Mouse (Mus musculus): ENCODE measurements around the gene Hamp2. TPM values are rescaled to one million over a fixed set of nuclear protein-coding genes. Genes with fewer than 3 reads are reported as not detected.
A peak's percentile ranks its signal among the peaks of the same experiment; 100 is the strongest.

Gene Hamp2
- total and polyA plus RNA-seq, 2 experiments from 2014 or later: not detected

- no peak for TF ChIP-seq CTCF (IDR thresholded peaks at IDR 0.05; ENCODE audit: low read depth)
- ATAC-seq (ENCODE audit: insufficient read depth, low read depth): no peak
These were observed 4.3 kb downstream of the Hamp2 start for GRCm38 (mm10) chr7:30920217-30920616.

GRCm38 (mm10) chr7:30917219-30917618 is 7.3 kb downstream of the Hamp2 start:
- no peak overlapping the region for H3K4me2 ChIP-seq (ENCODE audit: low read depth, low read length)
- no peaks in the 10 kb centered on the region for H3K4me1 ChIP-seq (ENCODE audit: control insufficient read depth, insufficient read depth)
- no peak overlapping the region for H3K27ac ChIP-seq (ENCODE audit: low read depth)
- H3K27me3 ChIP-seq (ENCODE audit: control insufficient read depth, insufficient read depth, low read length): no peaks in the 10 kb centered on the region
- no peak overlapping the region for H3K4me3 ChIP-seq (ENCODE audit: low read depth, low read length)
- no peaks in the 10 kb centered on the region for H3K36me3 ChIP-seq (replicated peaks; ENCODE audit: control insufficient read depth, insufficient read depth, low read length)
- TF ChIP-seq CTCF (IDR thresholded peaks at IDR 0.05; ENCODE audit: low read depth) (no peak), EP300 (IDR thresholded peaks at IDR 0.05; ENCODE audit: low read depth) (no peak)
- no peak for DNase-seq (ENCODE audit: low spot score)
- no peak overlapping the region for H3K9ac ChIP-seq (replicated peaks; ENCODE audit: low read depth, low read length)
- WGBS: 35% methylated on average over 4 of the region's 4 CpGs
- H3K9me3 ChIP-seq (replicated peaks; ENCODE audit: control insufficient read depth, low read length): no peaks in the 10 kb centered on the region
- ATAC-seq (ENCODE audit: insufficient read depth, low read depth): no peak

More at GRCm38 (mm10) chr7:30920217-30920616, 4.3 kb downstream of the Hamp2 start:
- no peak overlapping the region for H3K27ac ChIP-seq (ENCODE audit: low read depth)
- no peak overlapping the region for H3K9ac ChIP-seq (replicated peaks; ENCODE audit: low read depth, low read length)
- H3K9me3 ChIP-seq (replicated peaks; ENCODE audit: control insufficient read depth, low read length): no peaks in the 10 kb centered on the region
- H3K4me2 ChIP-seq (ENCODE audit: low read depth, low read length): no peak overlapping the region
- H3K27me3 ChIP-seq (ENCODE audit: control insufficient read depth, insufficient read depth, low read length): 0 out of 2 replicates have a peak, but pooled peaks cover 3% of the 10 kb centered on the region
- 74% methylated on average over 3 of the region's 3 CpGs for WGBS
- H3K4me3 ChIP-seq (ENCODE audit: low read depth, low read length): no peak overlapping the region
- H3K36me3 ChIP-seq (replicated peaks; ENCODE audit: control insufficient read depth, insufficient read depth, low read length): no peaks in the 10 kb centered on the region
- DNase-seq (ENCODE audit: low spot score): no peak
- no peaks in the 10 kb centered on the region for H3K4me1 ChIP-seq (ENCODE audit: control insufficient read depth, insufficient read depth)

GRCm38 (mm10) chr7:30916713-30917112 is 7.8 kb downstream of the Hamp2 start:
- no peak for DNase-seq (ENCODE audit: low spot score)
- no peak for TF ChIP-seq CTCF (IDR thresholded peaks at IDR 0.05; ENCODE audit: low read depth)
- no peak for TF ChIP-seq EP300 (IDR thresholded peaks at IDR 0.05; ENCODE audit: low read depth)
- H3K9me3 ChIP-seq (replicated peaks; ENCODE audit: control insufficient read depth, low read length): no peaks in the 10 kb centered on the region
- ATAC-seq (ENCODE audit: insufficient read depth, low read depth): no peak
- H3K4me2 ChIP-seq (ENCODE audit: low read depth, low read length): no peak overlapping the region
- H3K36me3 ChIP-seq (replicated peaks; ENCODE audit: control insufficient read depth, insufficient read depth, low read length): no peaks in the 10 kb centered on the region
- no peak overlapping the region for H3K27ac ChIP-seq (ENCODE audit: low read depth)
- H3K4me3 ChIP-seq (ENCODE audit: low read depth, low read length): no peak overlapping the region
- no peaks in the 10 kb centered on the region for H3K27me3 ChIP-seq (ENCODE audit: control insufficient read depth, insufficient read depth, low read length)
- H3K4me1 ChIP-seq (ENCODE audit: control insufficient read depth, insufficient read depth): no peaks in the 10 kb centered on the region
- H3K9ac ChIP-seq (replicated peaks; ENCODE audit: low read depth, low read length): no peak overlapping the region
- 39% methylated on average over 6 of the region's 6 CpGs for WGBS

- ATAC-seq (ENCODE audit: insufficient read depth, low read depth): no peak
- Histone ChIP-seq H3K36me3 (replicated peaks; ENCODE audit: control insufficient read depth, insufficient read depth, low read length) (no peaks in the 10 kb centered on the region), H3K27me3 (ENCODE audit: control insufficient read depth, insufficient read depth, low read length) (no peaks in the 10 kb centered on the region), H3K4me1 (ENCODE audit: control insufficient read depth, insufficient read depth) (no peaks in the 10 kb centered on the region), H3K27ac (ENCODE audit: low read depth) (no peak within 1 kb of the TSS), H3K9ac (replicated peaks; ENCODE audit: low read depth, low read length) (no peak within 1 kb of the TSS), H3K9me3 (replicated peaks; ENCODE audit: control insufficient read depth, low read length) (no peaks in the 10 kb centered on the region), H3K4me2 (ENCODE audit: low read depth, low read length) (no peak within 1 kb of the TSS), H3K4me3 (ENCODE audit: low read depth, low read length) (no peak within 1 kb of the TSS)
- TF ChIP-seq EP300 (IDR thresholded peaks at IDR 0.05; ENCODE audit: low read depth) (no peak), CTCF (IDR thresholded peaks at IDR 0.05; ENCODE audit: low read depth) (no peak)
- WGBS: 70% methylated on average over 8 of the region's 8 CpGs
- DNase-seq (ENCODE audit: low spot score): no peak
These were observed 9.7 kb downstream of the Hamp2 start, which contains the start of gene Mag for GRCm38 (mm10) chr7:30914732-30915131. Mag (minus strand) TSS chr7:30914873.

- H3K36me3 ChIP-seq (replicated peaks; ENCODE audit: control insufficient read depth, insufficient read depth, low read length): no peaks in the 10 kb centered on the region
- no peak for ATAC-seq (ENCODE audit: insufficient read depth, low read depth)
- H3K9ac ChIP-seq (replicated peaks; ENCODE audit: low read depth, low read length): no peak overlapping the region
- TF ChIP-seq EP300 (IDR thresholded peaks at IDR 0.05; ENCODE audit: low read depth): no peak
- TF ChIP-seq CTCF (IDR thresholded peaks at IDR 0.05; ENCODE audit: low read depth): no peak
- H3K27me3 ChIP-seq (ENCODE audit: control insufficient read depth, insufficient read depth, low read length): peaks cover 15% of the 10 kb centered on the region; the same call in 1 of the 2 replicates
- no peak overlapping the region for H3K4me3 ChIP-seq (ENCODE audit: low read depth, low read length)
- H3K4me1 ChIP-seq (ENCODE audit: control insufficient read depth, insufficient read depth): 0 out of 2 replicates have a peak, but pooled peaks cover 5% of the 10 kb centered on the region
- no peak overlapping the region for H3K4me2 ChIP-seq (ENCODE audit: low read depth, low read length)
- no peaks in the 10 kb centered on the region for H3K9me3 ChIP-seq (replicated peaks; ENCODE audit: control insufficient read depth, low read length)
- 64% methylated on average over 6 of the region's 6 CpGs for WGBS
- no peak overlapping the region for H3K27ac ChIP-seq (ENCODE audit: low read depth)
- DNase-seq (ENCODE audit: low spot score): no peak
These were observed 14.7 kb downstream of the Hamp2 start for GRCm38 (mm10) chr7:30909773-30910172.

GRCm38 (mm10) chr7:30908992-30909431 is 15.5 kb downstream of the Hamp2 start:
- Histone ChIP-seq H3K4me1 (ENCODE audit: control insufficient read depth, insufficient read depth) (0 out of 2 replicates have a peak, but pooled peaks cover 5% of the 10 kb centered on the region), H3K9ac (replicated peaks; ENCODE audit: low read depth, low read length) (no peak overlapping the region), H3K4me3 (ENCODE audit: low read depth, low read length) (no peak overlapping the region), H3K27ac (ENCODE audit: low read depth) (no peak overlapping the region), H3K9me3 (replicated peaks; ENCODE audit: control insufficient read depth, low read length) (no peaks in the 10 kb centered on the region), H3K27me3 (ENCODE audit: control insufficient read depth, insufficient read depth, low read length) (peaks cover 15% of the 10 kb centered on the region; the same call in 1 of the 2 replicates), H3K36me3 (replicated peaks; ENCODE audit: control insufficient read depth, insufficient read depth, low read length) (no peaks in the 10 kb centered on the region), H3K4me2 (ENCODE audit: low read depth, low read length) (peak overlapping the region; percentile 34)
- ATAC-seq (ENCODE audit: insufficient read depth, low read depth): no peak
- TF ChIP-seq EP300 (IDR thresholded peaks at IDR 0.05; ENCODE audit: low read depth) (no peak), CTCF (IDR thresholded peaks at IDR 0.05; ENCODE audit: low read depth) (no peak)
- 28% methylated on average over 17 of the region's 17 CpGs for WGBS
- DNase-seq (ENCODE audit: low spot score): no peak
